Mouse (Mus musculus): ENCODE measurements around the gene Yipf2. TPM values are rescaled to one million over a fixed set of nuclear protein-coding genes. Genes with fewer than 3 reads are reported as not detected.
A peak's percentile ranks its signal among the peaks of the same experiment; 100 is the strongest.

Yipf2 gene
- total and polyA plus RNA-seq, 3 experiments = 16.6 to 21.2 (median 17.5) TPM

GRCm38 (mm10) chr9:21615617-21616231, 23.1 kb upstream of the Yipf2 start, which contains the start of gene Smarca4:
Gene Smarca4, plus strand, starts transcription at chr9:21616169.
- Histone ChIP-seq H3K79me2 (replicated peaks; ENCODE audit: control insufficient read depth, extremely low read depth, insufficient read depth, poor library complexity, severe bottlenecking) (peaks cover 41% of the 10 kb centered on the region), H3K4me2 (ENCODE audit: insufficient read depth, low read depth, poor library complexity, severe bottlenecking) (peak within 1 kb of the TSS; percentile 81), H3K27ac (ENCODE audit: insufficient read depth, low read depth) (peak within 1 kb of the TSS; percentile 64), H3K9ac (ENCODE audit: insufficient read depth, low read depth) (peak within 1 kb of the TSS; percentile 80), H3K36me3 (replicated peaks in 1 of 2; ENCODE audit: control insufficient read depth in 1 of 2, insufficient read depth in 1 of 2, low read length in 1 of 2) (peaks cover 0 to 12% of the 10 kb centered on the region in 2 experiments), H3K9me3 (replicated peaks; ENCODE audit: low read length) (no peaks in the 10 kb centered on the region), H3K4me3 (replicated peaks in 1 of 3; ENCODE audit: low read depth in 2 of 3, low read length in 2 of 3, poor library complexity in 1 of 3) (peak within 1 kb of the TSS; percentile 74 to 95 (median 79)), H3K27me3 (replicated peaks) (no peaks in the 10 kb centered on the region), H3K4me1 (ENCODE audit: control insufficient read depth in 1 of 2, insufficient read depth in 2 of 2) (peaks cover 4 to 27% of the 10 kb centered on the region in 2 experiments)
- dilution Hi-C loops (cut with MboI; ENCODE audit: extremely low pct_ligation_motif_present, extremely low pct_unique_long_range_greater_than_20kb, low sequenced_read_pairs) (no loop called here), in situ Hi-C loops (cut with MboI; ENCODE audit: low pct_ligation_motif_present, low pct_unique_long_range_greater_than_20kb, low sequenced_read_pairs) (no loop called here)
- TF ChIP-seq MEF2A (IDR thresholded peaks at IDR 0.05; ENCODE audit: borderline replicate concordance, low read depth, low read length) (no peak), MYC (IDR thresholded peaks at IDR 0.05; ENCODE audit: low read depth, low read length) (peak; percentile 66), NELFE (IDR thresholded peaks at IDR 0.05; ENCODE audit: low read depth, low read length) (peak; percentile 63), ELF1 (IDR thresholded peaks at IDR 0.05; ENCODE audit: low read depth, low read length) (peak; percentile 81), CHD2 (IDR thresholded peaks at IDR 0.05; ENCODE audit: low read length) (peak; percentile 89), MAFK (IDR thresholded peaks at IDR 0.05; ENCODE audit: insufficient replicate concordance, low read length) (no peak), MAX (IDR thresholded peaks at IDR 0.05; ENCODE audit: low read length) (no peak; the same call in 1 of the 2 replicates), RCOR1 (conservative IDR thresholded peaks at IDR 0.05; ENCODE audit: low read depth, low read length) (no peak), HCFC1 (IDR thresholded peaks at IDR 0.05; ENCODE audit: low read depth, low read length) (peak; percentile 62), TBP (conservative IDR thresholded peaks at IDR 0.05; ENCODE audit: low read depth, low read length) (peak; percentile 88), POLR2A (IDR thresholded peaks at IDR 0.05; ENCODE audit: low read depth, low read length) (peak; percentile 81), MAZ (IDR thresholded peaks at IDR 0.05; ENCODE audit: low read depth, low read length) (peak; percentile 76; the same call in 1 of the 2 replicates), UBTF (IDR thresholded peaks at IDR 0.05; ENCODE audit: low read depth, low read length) (0 out of 2 replicates have a peak, but pooled peaks have one; percentile 35), JUND (conservative IDR thresholded peaks at IDR 0.05; ENCODE audit: low read depth, low read length) (no peak), BHLHE40 (IDR thresholded peaks at IDR 0.05; ENCODE audit: low read depth, low read length) (peak; percentile 54; the same call in 1 of the 2 replicates), TCF12 (IDR thresholded peaks at IDR 0.05; ENCODE audit: low read depth, low read length) (peak; percentile 67), IRF4 (IDR thresholded peaks at IDR 0.05; ENCODE audit: low read depth, low read length) (peak; percentile 64), NRF1 (IDR thresholded peaks at IDR 0.05; ENCODE audit: low read depth, low read length) (peak; percentile 93), ETS1 (conservative IDR thresholded peaks at IDR 0.05; ENCODE audit: low read depth, low read length) (no peak; the same call in 1 of the 2 replicates), MXI1 (IDR thresholded peaks at IDR 0.05; ENCODE audit: low read depth, low read length) (peak; percentile 22), JUN (IDR thresholded peaks at IDR 0.05; ENCODE audit: insufficient read depth, low read depth, low read length) (no peak), GABPA (IDR thresholded peaks at IDR 0.05; ENCODE audit: insufficient replicate concordance, low read depth, low read length) (no peak)
- peak; percentile 98 for DNase-seq (ENCODE audit: extremely low read depth)

Measured in CH12.LX (cell line).